Mouse (Mus musculus) heart, postnatal 0 days (tissue): ENCODE data around the gene Mapk14.

Source experiments
- CTCF ChIP-seq: IDR thresholded peaks from 2 replicates; pipeline ENCODE4 v1.5.1; 2016; ENCODE audit warnings: antibody characterized with exemption, control low read depth, low read depth
- EP300 ChIP-seq: IDR thresholded peaks from 2 replicates; pipeline ENCODE4 v1.6.1; 2016; ENCODE audit warnings: antibody characterized with exemption, low read depth

GRCm38 (mm10) chr17:28711237-28711636 is 20.1 kb downstream of the Mapk14 start:
- no peak for TF ChIP-seq CTCF
- no peak for TF ChIP-seq EP300
